Mouse (Mus musculus): ENCODE results near the gene Plac8.
A peak's percentile ranks its signal among the peaks of the same experiment; 100 is the strongest.

Plac8 gene

GRCm38 (mm10) chr5:100578863-100579411, 6.9 kb upstream of the Plac8 start:
- no peak for DNase-seq

GRCm38 (mm10) chr5:100574771-100575170, 2.7 kb upstream of the Plac8 start:
- DNase-seq = no peak

GRCm38 (mm10) chr5:100573256-100573655, 1.2 kb upstream of the Plac8 start:
- DNase-seq = no peak

GRCm38 (mm10) chr5:100570716-100571115, 1.3 kb downstream of the Plac8 start:
- no peak for DNase-seq

- DNase-seq = no peak
Observed at GRCm38 (mm10) chr5:100569997-100570595, 1.9 kb downstream of the Plac8 start.

- no peak for DNase-seq
Observed at GRCm38 (mm10) chr5:100569250-100569934, 2.7 kb downstream of the Plac8 start.

- no peak for DNase-seq
Observed at GRCm38 (mm10) chr5:100568802-100569201, 3.2 kb downstream of the Plac8 start.

- no peak for DNase-seq
Observed at GRCm38 (mm10) chr5:100568177-100568576, 3.9 kb downstream of the Plac8 start.

- peak; percentile 63 to 75 for DNase-seq
Observed at GRCm38 (mm10) chr5:100567258-100568032, 4.6 kb downstream of the Plac8 start.

- DNase-seq = peak; percentile 14 to 38
Observed at GRCm38 (mm10) chr5:100566798-100567197, 5.2 kb downstream of the Plac8 start.

- DNase-seq = no peak
Observed at GRCm38 (mm10) chr5:100562702-100563101, 9.3 kb downstream of the Plac8 start.

GRCm38 (mm10) chr5:100559357-100559756, 12.7 kb downstream of the Plac8 start:
- no peak for DNase-seq

- no peak for DNase-seq
Observed at GRCm38 (mm10) chr5:100558783-100559182, 13.3 kb downstream of the Plac8 start.

GRCm38 (mm10) chr5:100557537-100557936, 14.5 kb downstream of the Plac8 start:
- peak in 1 of 2 experiments; percentile 34 for DNase-seq

GRCm38 (mm10) chr5:100557019-100557418, 15.0 kb downstream of the Plac8 start:
- no peak for DNase-seq

- no peak for DNase-seq
Observed at GRCm38 (mm10) chr5:100553426-100553825, 18.6 kb downstream of the Plac8 start.

- DNase-seq = no peak
Observed at GRCm38 (mm10) chr5:100551952-100552351, 20.1 kb downstream of the Plac8 start.

- DNase-seq = no peak
Observed at GRCm38 (mm10) chr5:100550151-100550550, 21.9 kb downstream of the Plac8 start.

GRCm38 (mm10) chr5:100549311-100549710, 22.7 kb downstream of the Plac8 start:
- DNase-seq = no peak

- DNase-seq = no peak
Observed at GRCm38 (mm10) chr5:100548236-100548635, 23.8 kb downstream of the Plac8 start.

- DNase-seq = no peak
Observed at GRCm38 (mm10) chr5:100546294-100547080, 25.6 kb downstream of the Plac8 start.

GRCm38 (mm10) chr5:100536638-100537037, 35.4 kb downstream of the Plac8 start:
- DNase-seq = peak in 1 of 2 experiments; percentile 16

- no peak for DNase-seq
Observed at GRCm38 (mm10) chr5:100535826-100536225, 36.2 kb downstream of the Plac8 start.

All from kidney, adult 8-10 months (tissue).